Mouse (Mus musculus) olfactory bulb, adult 2 months (tissue): ENCODE data around the gene Mbd3l1.

Source experiments
- CTCF ChIP-seq: fragments of 200-500 bp; IDR thresholded peaks from 2 replicates; pipeline ENCODE4 v1.5.1; 2012; ENCODE audit warnings: low read depth, mild to moderate bottlenecking, low read length, moderate library complexity; ENCODE audit not compliant: insufficient read depth
- POLR2A ChIP-seq: fragments of 200-500 bp; IDR thresholded peaks from 2 replicates; pipeline ENCODE4 v1.6.1; 2012; ENCODE audit warnings: mild to moderate bottlenecking, low read depth, low read length, moderate library complexity; ENCODE audit not compliant: insufficient read depth

DNA sequence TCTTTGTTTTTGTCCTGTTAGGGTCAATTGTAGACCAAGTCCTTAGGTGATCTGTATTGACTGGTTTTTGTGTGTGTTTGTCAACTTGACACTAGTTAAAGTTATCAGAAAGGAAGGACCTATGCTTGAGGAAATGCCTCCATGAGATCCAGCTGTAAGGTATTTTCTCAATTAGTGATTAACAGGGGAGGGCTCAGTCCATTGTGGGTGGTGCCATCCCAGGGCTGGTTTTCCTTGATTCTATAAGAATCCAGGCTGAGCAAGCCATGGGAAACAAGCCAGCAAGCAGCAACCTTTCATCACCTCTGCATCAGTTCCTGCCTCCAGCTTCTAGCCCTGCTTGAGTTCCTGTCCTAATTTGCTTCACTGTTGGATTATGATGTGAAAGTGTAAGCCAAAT, 47.8 kb upstream of the Mbd3l1 start, which contains the start of gene Mbd3l2:
- TF ChIP-seq POLR2A (no peak), CTCF (no peak)
